Mouse (Mus musculus) WW6 (cell line): ENCODE measurements around the gene Got1.
A peak's percentile ranks its signal among the peaks of the same experiment; 100 is the strongest.
"Not testable (repeated sequence)": the region's sequence is repeated elsewhere in the genome, so short reads cannot be mapped to it uniquely, and the experiment has no call there.

ENCODE experiments used
- DNase-seq: peaks from one replicate; pipeline ENCODE4 v3.0.0-alpha.2; 2013; ENCODE audit warnings: low read depth, low spot score

The Got1 gene

DNA sequence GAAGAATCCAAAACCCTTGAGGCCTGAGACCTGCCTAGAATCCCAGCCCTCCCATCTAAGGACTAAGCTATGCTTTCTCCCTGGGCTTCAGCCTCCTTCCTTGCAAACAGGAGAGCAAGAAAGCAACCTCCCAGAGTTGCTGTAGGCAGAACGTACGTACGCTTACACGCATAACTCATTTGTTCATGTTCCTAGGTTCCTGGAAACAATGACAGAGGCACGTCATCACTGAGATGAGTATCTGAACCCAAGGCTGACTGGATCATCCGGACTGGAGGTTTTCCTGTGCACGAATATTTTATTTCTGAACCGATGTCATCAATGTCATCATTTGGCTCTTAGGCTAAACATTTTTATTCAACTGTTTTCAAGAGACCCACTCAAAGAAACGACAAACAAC is 2.4 kb downstream of the Got1 start:
- DNase-seq, result no peak

DNA sequence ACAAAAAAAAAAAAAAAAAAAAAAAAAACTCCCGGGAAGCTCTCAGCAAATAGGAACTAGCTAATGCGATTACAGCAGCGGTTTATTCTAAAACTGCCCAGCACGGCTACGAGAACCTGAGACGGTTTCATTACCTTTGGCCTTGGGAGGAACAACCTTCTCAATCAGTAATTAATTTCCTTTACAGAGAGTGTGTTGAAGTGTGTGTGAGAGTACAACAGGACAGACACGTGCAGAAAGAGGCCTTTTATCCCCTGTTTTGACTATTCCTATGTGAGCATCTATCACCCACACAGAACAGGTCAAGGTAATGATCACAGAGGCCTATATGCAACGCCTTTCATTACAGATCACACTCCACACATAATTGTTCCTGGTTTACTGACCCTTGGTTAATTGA is 3.0 kb downstream of the Got1 start:
- no peak for DNase-seq

GRCm38 (mm10) chr19:43520402-43520801 is 4.0 kb downstream of the Got1 start:
- DNase-seq, result no peak

- DNase-seq, result no peak
These were observed 5.2 kb downstream of the Got1 start for GRCm38 (mm10) chr19:43519226-43519625.

GRCm38 (mm10) chr19:43518261-43518660 is 6.1 kb downstream of the Got1 start:
- no peak for DNase-seq

DNA sequence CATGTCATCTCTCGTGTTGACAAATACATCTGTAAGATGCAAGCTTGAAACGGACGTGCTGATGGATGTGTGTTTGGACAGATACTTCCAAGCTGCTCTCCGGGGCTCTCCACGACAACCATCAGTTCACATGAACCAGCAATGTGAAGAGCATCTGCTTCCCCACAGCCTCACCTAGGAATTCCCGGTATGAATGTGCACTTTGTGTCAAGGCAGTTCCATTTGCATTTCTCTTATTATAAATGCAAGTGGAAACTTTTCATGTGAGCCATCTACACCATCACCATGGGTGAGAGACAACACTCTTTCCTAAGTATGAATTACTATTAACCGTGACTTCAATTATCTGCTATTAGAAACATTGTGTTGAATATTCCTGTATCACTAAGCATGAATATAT is 6.6 kb downstream of the Got1 start:
- DNase-seq, result no peak

DNA sequence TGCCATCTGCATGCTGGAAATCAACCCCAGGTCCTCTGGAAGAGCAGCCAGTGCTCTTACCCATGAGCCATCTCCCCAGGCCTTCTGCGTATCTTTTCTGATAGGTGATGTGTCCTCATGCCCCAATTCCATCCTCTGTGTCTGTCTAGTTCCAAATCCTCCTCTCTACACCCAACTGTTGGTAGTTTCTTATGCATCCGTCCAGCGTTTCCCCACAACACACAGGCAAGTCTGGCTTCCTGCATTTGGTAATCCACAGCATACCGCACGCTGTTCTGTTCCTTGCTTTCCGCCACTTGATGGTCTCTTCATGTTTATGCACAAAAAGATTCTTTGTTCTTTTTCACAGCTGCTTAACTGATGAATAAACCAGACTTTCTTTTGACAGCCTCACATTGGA is 7.1 kb downstream of the Got1 start:
- DNase-seq, result no peak

- DNase-seq, result no peak
These were observed 7.9 kb downstream of the Got1 start for GRCm38 (mm10) chr19:43516397-43517035.

DNA sequence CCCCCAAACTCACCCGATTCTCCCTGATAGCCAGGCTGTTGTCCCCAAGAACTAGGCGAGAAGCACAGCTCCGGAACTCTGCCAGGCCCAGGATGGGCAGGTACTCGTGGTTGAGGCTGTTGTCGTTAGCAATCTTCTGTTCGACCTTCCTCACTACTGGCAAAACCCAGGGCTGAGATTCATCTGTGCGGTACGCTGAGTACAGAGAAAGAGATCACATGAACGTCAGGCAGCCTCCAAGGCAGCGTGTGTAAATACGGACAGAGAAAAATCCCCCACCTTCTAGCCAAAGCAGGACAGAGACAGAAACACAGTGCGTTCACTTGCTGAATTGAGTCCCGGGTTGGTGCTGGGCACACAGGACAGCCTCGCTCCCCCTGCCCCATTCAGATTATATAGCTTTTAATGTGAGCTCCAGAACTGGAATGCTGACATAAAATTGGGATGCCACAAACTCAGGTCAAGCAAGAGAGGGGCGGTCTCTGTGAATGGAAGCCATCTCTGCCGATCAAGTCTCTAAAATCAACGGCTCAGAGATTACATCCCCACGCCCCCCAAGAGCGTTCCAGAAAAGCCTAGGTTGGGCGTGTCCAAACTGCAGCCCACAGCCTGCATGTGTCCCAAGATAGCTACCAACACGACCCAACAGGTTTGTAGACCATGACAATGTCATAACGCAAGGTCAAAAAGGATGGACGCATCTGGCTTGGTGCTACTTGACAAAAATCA is 8.6 kb downstream of the Got1 start:
- DNase-seq, result no peak

DNA sequence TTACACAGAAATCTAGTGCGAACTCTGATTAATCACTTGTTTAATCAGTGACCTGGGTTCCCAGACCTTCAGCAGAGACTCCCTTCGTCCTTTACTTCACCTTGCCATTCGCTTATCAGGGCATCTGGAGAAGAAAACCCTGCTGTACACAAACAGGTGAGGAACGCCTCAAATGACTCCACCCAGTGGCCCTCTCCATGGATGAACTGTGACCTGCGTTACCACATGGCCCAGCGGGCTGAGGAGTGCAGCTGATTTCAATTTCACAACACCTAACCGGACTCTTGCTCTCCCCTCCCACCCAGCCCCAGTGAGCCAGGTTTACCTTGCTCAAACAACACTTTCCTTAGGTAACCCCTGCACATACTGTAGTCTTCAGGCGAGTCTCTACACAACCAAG is 10.5 kb downstream of the Got1 start:
- DNase-seq, result no peak

GRCm38 (mm10) chr19:43511621-43512620 is 12.5 kb downstream of the Got1 start:
- no peak for DNase-seq

DNA sequence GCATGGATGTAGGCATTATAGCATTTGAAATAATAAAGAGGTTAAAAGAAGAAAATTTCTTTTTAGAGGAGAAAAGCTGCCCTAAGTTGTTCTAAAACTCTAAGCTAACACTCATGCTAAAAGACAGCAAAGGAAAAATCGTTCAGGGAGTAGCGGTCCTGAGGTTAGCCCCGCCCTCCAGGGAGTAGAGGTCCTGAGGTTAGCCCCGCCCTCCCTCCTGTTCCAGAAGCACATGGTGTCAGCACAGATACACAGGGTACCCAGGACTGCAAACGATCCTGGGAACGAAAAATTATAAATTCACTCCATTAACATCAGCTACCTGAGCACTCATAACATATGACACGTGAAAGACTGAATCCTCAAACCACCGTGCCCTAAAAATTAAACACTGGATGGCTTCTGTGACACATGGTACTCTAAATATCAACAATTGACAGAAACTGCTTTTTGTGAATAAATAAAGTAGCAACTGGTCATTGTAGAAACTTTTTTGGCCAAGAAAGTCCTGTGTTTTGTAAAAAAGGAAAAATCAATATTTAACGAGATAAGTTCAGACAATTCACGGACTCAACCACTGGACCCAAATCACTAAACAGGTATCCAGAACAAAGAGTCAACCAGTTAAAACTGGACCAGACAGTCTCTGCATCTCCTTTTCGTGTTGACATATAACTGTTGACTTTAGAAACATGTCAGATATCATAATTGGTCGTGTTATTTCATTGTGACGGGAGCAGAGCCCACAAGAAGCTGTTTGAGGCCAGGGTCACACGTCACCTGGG is 13.8 kb downstream of the Got1 start:
- no peak for DNase-seq

GRCm38 (mm10) chr19:43505441-43505840 is 19.0 kb downstream of the Got1 start:
- no peak for DNase-seq

DNA sequence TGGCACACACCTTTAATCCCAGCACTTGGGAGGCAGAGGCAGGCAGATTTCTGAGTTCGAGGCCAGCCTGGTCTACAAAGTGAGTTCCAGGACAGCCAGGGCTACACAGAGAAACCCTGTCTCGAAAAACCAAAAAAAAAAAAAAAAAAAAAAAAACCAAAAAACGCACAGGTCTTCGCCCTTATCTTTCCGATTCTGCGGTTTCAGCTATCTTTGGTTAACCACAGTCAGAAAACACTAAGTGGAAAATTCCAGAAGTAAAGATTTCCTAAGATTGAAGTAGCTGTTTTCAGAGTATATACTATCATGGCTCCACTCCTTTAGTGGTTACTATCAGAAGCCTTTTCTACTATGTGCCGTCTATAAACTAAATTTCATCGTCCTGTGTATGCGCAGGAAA is 20.8 kb downstream of the Got1 start:
- DNase-seq, result not testable (repeated sequence)

DNA sequence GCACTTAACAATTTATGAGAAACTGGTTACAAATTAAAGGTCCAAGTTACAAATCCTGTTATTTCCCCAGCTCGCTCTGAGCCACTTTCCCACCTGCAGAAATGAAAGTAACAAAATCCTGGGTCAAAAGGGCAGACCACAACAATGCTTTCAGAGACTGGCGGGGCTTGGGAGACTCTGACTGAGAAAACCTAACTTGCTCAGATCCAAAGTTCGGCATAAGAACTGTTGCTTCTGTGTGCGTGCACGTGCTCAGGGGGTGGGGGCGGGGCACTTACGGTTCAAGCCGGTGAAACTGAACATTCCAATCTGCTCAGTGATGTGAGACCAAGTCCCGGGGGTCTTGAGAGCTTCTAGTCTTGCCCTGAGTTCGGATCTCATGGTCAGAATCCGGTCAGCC is 21.8 kb downstream of the Got1 start:
- DNase-seq, result no peak

DNA sequence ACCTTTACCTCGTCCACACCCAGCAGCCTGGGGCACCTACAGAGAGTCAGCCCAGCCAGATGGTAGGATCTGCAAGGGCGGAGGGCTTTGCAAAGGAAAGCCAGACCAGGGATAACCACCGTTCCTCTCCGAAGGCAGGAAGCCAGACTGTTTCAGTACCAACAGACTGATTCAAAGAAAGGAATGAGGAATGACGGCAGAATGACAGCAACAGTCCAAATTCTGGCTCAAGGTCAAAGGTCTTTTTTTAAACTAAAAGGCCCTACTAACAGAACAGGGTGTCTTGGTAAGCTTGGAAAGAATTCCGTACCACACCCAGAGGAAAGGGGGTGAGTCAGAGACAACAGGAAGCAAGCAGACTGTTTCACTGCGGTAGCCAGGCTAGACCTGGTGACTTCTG is 25.5 kb downstream of the Got1 start:
- peak; percentile 40 for DNase-seq

DNA sequence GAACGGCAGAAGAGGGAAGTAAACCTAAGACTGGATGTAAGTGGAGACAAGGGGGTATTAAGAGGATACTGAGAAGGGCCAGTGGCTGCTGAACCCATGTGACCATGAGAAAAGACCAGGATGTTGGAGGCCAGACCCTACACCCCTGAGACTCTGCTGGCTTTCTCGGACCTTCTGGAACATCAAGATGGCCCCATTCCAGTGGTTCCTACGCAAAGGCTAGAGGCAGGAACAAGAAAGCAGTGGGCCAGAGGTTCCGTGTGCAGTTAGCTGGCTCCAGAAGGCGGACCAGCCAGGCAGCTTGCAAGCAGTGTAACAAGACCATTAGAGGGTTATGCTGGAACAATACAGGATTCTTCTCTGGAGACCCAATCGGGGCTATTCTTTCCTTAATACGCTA is 27.0 kb downstream of the Got1 start:
- DNase-seq, result no peak

- no peak for DNase-seq
These were observed 28.6 kb downstream of the Got1 start for GRCm38 (mm10) chr19:43495846-43496245.

GRCm38 (mm10) chr19:43494914-43495313 is 29.5 kb downstream of the Got1 start:
- DNase-seq, result no peak

- no peak for DNase-seq
These were observed 30.5 kb downstream of the Got1 start for GRCm38 (mm10) chr19:43493878-43494277.

DNA sequence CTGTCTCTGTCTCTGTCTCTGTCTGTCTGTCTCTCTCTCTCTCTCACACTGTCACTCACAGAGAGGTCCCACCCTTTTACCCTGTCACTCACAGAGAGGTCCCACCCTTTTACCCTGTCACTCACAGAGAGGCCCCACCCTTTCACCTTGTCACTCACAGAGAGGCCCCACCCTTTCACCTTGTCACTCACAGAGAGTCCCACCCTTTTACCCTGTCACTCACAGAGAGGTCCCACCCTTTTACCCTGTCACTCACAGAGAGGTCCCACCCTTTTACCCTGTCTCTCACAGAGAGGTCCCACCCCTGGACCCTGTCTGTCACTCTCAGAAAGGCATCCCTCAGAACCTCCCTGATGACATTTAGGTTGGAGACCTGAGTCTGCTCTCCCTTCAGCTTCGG is 31.1 kb downstream of the Got1 start:
- DNase-seq, result not testable (repeated sequence)

GRCm38 (mm10) chr19:43487429-43487828 is 37.0 kb downstream of the Got1 start:
- DNase-seq, result no peak
